Mouse (Mus musculus) fat pad, adult 2 months (tissue): ENCODE data around the gene Lrrc49.

Source experiments
- DNase-seq: peaks from one replicate; pipeline ENCODE4 v3.0.0-alpha.2; 2011; ENCODE audit warnings: low read depth, low spot score; ENCODE audit errors: extremely low read depth

Gene Lrrc49

DNA sequence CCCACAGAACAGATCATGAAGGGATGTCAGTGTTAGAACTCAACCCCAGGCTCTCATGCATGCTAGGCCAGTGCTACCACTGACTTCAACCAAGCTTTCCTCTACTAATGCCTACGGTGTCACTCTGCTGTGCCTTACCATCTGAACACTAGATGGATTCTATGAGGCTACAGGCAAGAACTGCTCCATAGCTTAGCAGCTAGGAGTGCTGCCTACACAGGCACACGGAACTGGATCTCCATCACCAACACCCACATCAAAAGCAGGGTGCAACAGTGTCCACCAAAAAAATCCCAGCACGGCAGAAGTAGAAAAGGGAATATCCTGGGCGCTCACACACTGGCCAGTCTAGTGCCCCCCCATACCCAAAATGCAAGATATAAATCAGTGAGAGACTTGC, 11.5 kb downstream of the Lrrc49 start:
- no peak for DNase-seq

DNA sequence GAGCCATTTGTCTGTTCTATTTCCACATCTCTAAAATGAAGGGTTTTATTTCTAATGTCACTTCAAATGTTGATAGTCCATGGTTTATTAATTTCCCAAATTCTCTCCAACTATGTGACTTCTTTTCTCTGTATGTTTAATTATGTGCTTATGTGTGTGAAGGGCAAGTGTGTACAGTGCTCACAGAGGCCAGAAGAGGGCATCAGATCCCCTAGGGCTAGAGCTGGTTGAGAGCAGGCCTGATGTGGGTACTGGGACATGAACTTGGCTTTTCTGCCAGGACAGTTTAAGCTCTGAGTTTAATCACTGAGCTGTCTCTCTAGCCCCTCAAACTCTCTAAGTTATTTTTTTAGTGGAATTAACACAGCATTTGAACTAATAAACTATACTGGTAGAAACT, 13.2 kb downstream of the Lrrc49 start:
- DNase-seq: no peak

DNA sequence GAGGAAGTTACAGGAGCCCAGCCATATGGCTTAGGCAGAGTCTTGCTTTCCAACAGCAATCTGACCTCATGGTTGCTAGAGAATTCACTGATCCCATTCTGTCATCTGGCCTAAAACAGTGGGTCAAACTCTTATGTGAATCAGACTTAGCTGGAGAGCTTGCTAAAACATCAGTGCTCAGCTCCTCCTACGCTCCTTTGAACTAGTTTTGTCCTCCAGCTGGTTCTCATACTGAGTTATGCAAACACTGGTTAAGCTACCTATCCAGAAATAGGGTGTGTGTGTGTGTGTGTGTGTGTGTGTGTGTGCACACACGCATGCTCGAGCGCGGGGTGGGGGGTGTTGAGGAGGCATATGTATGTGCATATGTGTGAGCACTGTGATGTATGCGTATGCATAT, 15.4 kb downstream of the Lrrc49 start:
- no peak for DNase-seq

DNA sequence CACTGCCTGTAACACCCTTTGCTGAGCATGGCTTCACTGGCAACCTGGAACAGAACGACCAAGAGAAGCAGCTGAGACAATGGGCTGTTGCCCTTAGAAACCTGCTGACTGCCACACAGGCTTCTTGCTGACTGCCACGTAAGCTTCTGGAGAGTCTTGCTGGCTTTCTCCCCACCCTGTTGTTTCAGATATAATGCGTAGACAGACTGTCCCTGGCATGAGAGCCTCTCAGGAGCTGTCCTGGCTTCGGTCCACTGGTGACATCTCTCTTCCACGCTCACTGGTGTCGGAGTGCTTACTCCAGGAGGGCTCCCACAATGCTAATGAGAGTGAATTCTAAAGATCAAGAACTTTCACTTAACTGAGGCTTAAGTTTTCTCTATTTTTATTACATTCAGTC, 19.1 kb downstream of the Lrrc49 start:
- no peak for DNase-seq

DNA sequence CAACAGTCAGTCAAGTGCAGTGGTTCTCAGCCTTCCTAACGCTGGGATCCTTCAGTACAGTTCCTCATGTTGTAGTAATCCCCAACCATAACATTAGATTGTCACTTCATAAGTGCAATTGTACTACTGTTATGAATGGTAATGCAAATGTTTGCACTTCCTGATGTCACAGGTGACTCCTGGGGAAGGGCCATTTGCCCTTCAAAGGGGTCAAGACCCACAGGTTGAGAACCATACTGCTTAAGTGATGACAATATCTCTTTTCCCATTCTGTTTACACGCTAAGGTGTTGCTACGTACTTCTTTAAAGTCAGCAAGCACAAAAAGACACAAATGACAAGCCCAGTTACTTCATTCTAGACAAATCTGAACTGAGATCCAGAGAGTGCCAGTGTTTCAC, 22.4 kb downstream of the Lrrc49 start:
- DNase-seq: no peak

DNA sequence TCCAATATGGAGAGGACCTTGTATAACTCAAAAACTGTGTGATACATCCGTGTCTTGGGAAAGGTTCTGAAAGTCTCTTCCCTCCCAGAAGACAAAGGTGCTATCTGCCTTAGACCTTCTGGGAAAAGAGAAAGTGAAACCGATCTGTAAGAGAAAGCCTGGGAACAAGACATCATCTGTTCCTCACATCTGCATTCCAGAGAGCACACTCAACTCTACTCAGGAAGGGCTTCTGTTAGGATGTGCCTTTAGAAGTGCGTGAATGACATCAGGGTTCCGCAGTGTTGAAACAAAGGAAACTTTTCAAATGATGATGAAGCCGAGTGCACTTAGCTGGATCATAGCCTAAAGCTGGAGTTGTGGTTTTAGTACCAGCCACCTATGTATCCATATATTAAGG, 23.1 kb downstream of the Lrrc49 start:
- no peak for DNase-seq

DNA sequence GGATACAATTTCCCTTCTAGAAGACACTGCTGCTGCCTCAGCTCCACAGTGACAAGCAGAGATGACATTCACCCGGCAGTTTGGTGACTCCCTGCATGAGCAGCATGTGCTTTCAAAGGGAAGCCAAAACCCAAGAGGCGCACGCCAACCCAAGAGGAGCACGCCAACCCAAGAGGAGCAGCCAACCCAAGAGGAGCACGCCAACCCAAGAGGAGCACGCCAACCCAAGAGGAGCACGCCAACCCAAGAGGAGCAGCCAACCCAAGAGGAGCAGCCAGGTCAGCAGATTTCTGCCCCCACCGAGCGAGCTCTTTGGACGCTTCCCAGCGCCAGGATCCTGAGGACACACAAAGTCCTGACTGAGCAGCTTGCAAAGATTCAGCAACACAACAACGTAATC, 23.6 kb downstream of the Lrrc49 start:
- no peak for DNase-seq

DNA sequence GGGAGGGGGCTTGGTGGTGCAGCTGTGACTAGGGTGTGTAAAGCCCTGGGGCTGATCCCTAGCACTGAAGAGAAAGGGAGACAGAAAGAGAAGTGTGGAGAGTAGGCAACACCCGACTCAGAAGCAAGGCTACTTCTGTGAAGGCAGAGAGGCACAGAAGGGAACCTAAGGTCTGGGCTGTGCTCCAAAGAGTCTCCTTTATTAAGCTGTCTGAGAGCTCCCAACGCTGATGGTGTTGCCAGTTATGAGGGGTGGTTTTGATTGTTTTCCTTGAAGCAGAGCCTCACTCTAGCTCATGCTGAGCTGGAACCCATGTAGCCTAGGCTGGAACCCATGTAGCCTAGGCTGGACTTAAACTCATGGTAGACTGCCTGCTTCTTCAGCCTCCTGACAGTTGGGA, 25.0 kb downstream of the Lrrc49 start:
- no peak for DNase-seq

DNA sequence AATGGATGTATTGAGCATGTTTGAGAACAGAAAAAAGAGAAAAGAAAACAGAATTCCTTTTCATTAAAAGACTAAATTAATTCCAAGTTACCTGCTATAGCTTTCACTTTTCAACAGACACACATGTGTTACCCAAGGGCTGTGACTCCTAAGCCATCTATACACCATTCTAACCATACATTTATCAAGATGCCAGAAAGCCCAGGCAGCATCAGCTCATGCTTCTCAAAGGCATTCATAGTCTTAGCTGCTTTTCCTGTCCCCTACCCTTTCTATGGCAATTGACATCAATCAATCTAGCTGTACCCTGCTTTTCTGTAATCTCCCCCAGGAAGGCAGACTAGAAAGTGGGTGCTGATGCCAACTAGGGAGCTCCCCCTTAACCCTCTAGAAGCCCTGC, 34.4 kb downstream of the Lrrc49 start:
- no peak for DNase-seq

DNA sequence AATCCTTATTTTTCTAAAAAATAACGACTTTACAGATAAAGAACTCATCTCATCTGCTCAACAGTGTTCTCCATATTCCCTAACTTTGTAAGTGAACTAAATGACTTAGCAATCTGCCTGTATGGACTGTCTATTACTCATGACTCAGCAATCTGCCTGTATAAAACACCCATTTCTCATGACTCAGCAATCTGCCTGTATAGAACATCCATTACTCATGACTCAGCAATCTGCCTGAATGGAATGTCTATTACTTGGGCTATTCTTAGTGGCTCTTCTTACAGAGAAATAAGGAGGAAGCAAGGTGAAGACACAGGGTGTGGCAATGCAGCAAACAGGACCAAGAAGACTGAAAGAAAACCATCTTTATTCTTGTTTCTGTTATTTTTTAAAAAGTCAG, 34.8 kb downstream of the Lrrc49 start:
- DNase-seq: no peak

DNA sequence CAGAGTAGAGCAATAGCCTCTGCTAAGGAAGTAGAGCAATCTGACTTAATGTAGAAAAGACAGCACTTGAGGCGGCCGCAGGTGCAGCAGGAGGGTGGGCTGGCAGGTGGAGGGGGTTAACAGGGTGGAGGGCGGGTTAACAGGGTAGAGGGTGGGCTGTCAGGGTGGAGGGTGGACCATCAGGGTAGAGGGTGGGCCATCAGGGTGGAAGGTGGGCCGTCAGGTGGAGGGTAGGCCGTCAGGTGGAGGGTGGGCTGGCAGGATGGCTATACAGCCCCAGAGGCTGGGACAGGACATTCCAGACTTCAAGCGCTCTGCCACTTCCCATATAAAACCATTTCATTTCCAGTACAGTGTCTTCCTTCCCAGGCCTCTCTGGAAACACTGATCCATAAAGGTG, 37.7 kb downstream of the Lrrc49 start:
- DNase-seq: no peak

DNA sequence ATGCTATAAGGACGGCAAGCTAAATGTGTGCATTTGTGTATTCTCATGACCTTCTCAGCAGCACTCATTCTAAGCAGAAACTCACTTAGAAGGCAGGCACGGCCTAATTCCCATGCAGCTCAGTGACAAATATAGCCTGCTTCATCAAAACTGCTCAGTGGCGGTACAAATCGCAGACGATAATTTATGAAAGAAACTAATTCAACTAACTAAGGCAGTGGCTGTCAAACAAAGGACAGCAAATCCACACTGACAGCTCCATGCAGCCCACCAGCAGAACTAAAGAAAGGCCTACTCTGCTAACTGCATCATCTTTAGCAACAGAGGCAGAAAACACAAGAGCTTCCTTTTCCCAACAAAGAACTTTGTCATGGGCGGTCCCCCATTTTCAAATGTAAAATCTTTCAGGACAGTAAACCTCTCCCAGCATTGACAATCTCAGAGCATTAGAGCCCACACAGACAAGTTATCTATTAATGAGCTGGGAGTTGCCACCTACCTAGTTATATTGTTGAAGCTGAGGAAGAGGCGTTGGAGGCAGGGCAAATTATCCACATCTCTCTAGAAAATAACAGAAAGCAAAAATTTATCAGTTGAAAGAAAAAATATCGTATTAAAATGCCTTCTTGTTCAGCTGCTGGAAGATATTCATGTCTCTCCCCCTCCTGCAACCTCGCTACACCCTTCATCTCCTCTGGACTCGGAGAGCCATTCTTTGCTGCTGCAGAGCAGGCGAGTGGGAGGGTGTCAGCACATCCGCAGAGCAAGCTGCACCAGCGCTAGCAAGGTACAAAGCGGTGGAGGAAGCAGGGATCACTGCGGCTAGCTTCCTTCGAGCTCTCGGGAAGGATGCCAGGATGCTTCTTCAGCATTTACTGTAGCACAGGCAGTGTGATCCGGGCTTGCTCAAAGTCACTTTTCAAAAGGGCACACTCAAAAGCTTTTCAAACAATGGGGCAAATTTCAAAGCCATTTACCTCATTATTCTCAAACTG, 38.7 kb downstream of the Lrrc49 start:
- no peak for DNase-seq

DNA sequence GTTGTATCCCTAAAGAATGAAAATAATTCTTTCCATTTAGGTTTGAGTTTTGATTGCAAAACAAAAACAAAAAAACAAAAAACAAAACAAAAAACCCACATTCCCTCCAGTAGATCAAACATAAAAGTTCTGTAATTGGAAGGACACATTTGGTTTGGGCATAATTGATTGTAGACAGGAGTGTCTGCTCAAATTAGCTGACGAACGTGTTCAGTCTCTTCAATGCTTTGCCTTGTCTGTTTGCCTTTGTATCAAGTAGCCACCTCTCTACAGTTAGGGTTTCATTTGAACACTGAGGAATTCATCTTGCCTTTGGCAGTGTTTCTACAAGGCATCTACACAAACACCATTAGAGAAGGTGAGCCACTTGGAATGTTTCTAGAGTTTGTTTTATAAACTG, 54.4 kb downstream of the Lrrc49 start:
- no peak for DNase-seq

DNA sequence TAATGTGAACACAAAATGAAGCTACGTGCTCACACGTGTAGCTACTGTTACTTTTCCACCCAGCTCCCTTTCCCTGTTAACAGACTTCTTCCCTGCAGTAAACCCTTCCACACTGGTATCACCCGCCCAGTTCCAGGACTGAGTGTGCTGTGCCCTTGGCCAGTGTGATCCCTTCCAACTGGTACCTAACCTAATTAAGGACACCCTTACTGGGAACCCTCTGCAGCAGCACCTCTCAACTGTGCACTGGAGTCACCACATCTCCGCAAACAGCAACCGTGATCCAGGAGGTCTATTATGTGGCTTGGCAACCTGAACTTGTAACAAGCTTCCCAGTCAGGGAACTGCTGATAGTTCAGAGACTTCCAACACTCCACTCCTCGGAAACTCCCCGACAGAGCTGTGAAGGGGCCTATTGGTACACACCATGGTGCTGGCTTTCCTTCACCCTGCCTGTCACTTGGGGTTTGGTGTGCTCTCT, 61.6 kb downstream of the Lrrc49 start:
- DNase-seq: no peak

DNA sequence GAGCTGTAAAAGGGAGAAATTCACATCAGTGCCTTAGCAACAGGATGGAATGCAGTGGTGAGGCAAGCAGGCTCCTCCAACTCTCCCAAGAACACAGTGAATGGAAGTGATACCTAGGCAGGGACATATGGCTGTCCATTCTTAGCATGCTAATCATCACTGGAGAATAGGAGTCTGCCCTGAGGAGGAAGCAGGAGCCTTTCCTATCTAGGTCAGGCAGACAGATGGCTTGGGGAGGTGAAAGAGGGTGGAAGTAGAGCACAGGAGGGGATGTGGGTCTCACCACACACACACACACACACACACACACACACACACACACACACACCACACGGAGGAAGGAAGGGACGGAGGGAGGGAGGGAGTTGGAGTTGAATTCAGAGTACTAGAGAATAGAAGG, 62.1 kb downstream of the Lrrc49 start:
- no peak for DNase-seq

DNA sequence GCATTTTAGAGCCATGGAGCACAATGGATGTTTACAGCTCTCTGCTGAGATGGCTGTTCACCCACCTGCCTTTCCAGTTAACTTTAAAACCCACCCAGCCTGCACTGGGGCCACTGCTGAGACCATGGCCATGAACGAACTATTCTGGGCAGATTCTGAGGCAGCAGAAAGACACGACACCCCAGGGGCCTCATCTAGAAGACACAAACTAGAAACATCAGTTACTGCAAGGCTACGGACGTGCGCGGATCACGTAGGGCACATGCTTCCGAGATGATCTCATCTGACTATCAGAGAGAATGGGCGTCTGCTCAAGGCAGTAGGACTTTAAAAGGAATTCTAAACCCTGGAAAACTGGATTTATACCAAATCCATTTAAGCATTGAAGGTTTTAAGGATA, 71.0 kb downstream of the Lrrc49 start:
- no peak for DNase-seq

DNA sequence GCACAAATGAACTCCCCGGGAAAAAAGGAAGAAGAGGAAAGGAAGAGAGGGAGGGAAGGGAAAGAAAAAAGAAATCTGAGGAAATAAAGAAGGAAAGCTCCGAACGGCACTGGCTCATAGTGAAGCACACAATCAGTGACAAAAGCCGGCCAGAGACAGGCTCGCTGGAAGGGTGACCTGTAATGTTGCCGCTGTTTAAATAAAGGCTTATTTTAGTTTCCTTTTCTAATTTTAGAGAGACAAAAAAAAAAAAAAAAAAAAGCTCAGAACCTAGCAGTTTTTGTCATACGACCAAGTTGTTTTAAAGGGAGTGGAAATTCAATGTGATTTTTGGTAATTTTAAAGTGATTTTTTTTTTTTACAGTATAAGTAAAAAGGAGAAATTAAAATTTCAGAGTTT, 71.6 kb downstream of the Lrrc49 start:
- DNase-seq: no peak

DNA sequence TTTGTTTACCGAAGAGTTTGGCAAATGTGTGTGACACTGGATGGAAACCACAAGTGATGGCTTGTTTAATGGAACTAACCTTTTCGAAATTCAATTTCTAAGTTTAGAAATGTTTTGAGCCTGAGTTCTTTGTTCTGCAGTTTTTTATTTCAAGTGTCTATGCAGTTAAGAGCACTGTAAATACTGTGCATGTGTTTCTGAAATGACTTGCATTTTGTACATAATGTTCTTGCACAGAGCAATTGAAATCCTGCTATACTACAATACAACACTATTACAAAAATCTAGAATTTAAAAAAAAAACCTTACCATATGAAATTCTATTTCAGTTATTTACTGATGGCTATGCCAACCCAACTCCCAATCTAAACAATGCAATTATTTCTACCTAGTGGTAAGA, 75.7 kb downstream of the Lrrc49 start:
- no peak for DNase-seq

DNA sequence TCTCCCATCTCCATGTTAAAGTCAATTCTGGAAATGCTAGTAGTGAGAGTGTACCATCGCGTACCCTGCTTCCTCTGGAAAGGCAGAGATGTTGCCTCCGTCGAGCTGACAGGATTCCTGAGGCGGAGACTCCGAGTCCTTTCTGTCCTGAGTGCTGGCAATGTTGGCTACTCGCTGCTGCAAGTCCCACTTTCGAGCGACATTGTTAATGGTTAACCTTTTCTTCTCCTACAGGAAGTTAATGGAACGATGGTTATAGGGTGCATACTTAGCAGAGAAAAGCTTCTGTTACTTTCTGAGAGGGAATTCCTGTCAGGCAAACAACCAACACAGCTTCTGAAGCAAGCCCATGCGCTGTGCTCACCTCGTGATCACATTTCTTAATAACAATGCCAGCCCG, 77.8 kb downstream of the Lrrc49 start:
- DNase-seq: no peak

DNA sequence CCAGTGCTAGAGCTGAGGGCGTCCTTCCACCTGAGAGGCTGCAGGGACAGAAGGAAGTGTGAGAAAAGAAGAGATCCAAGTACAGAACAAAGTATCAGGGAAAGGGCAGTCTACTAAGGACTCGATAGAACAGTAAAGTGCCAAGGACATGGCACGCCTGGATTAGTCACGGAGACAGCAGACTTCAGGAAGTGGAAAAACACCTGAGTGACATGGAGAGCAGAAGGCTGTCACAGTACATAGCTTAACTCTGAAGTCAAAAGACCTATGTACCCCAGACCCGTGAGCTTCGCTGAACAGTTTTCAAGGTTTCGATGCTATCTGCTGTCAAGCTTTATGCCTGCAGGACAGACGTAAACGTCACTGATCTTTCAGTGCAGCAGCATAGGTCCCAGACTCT, 79.1 kb downstream of the Lrrc49 start:
- no peak for DNase-seq

DNA sequence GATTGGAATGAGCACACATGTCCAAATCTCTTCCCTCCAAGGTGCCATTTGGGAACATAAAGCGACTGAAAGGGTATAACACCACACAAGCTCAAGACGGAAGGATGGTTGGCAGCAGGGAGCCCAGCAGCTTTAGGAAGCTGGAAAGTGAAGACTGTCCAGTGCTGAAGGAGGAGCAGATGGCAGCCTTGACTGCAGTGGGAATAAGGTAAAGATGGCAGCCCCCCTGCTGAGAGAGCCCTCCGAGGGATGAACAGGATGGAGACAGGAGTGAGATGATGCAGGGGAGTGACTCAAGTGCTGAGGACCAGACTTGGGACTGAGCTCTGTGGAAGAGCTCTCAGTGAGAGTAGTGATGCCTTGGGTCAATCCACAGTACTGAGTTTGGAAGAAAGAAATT, 79.9 kb downstream of the Lrrc49 start:
- DNase-seq: no peak

DNA sequence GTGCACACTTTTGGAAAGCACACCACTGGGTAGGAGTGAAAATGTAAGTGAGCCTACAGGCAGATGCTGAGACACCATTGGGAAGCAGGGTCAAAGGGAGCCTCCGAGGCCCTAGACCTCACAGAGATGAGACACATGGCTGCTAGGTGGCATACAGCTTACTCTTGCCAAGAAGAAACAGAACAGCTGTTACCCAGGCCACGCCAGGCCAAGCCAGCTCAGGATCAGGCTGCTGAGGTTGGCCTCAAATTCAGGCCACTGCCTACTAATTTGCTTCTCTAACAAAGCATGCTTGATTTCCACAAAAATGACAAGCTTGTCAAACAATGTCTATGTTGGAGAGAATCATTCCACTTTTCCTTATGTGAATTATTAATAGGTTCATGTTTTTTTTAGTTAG, 83.0 kb downstream of the Lrrc49 start:
- DNase-seq: no peak

DNA sequence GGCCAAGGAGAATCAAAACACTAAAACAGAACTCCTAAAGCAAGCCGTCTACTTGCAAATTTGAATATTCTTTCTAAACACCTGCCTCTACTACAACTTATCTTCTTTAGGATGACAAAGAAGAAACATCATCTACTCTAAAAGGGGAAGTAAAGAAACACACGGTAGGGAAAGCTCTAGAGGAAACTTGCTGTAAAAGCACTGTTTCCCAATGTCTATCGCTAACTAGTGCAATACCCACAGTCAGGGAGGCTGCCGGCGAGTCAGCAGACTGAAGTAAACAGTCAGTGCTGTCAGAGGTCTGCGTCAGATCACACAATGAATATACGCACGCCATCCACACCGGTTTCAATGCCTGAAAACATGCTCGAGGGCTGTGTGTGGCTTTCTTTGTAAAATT, 86.0 kb downstream of the Lrrc49 start:
- no peak for DNase-seq
